Mouse (Mus musculus) hindbrain, embryonic 11.5 days (tissue): ENCODE results near the gene Snapc4. TPM values are rescaled to one million over a fixed set of nuclear protein-coding genes. Genes with fewer than 3 reads are reported as not detected.

ENCODE experiments used
- ATAC-seq: fragments of 200-750 bp; cut with Nextera tagmentation; 2 replicates; pipeline ENCODE4 v1.8.0; 2017; ENCODE audit warnings: mild to moderate bottlenecking, moderate TSS enrichment, moderate library complexity; ENCODE audit not compliant: low FRiP score
- DNase-seq: peaks from one replicate; pipeline ENCODE4 v3.0.0-alpha.2; 2015; ENCODE audit warnings: low spot score
- H3K27ac ChIP-seq: fragments of 300-500 bp; sonication (generic); 2 replicates; pipeline ENCODE4 v1.5.1; 2014; ENCODE audit warnings: mild to moderate bottlenecking, low read depth, low read length
- H3K27me3 ChIP-seq: fragments of 300-500 bp; sonication (generic); 2 replicates; pipeline ENCODE4 v1.6.1; 2014; ENCODE audit warnings: mild to moderate bottlenecking, low read length, moderate library complexity, mixed read lengths; ENCODE audit not compliant: control insufficient read depth, insufficient read depth
- H3K36me3 ChIP-seq: fragments of 300-500 bp; sonication (generic); 2 replicates; pipeline ENCODE4 v1.6.1; 2014; ENCODE audit warnings: mild to moderate bottlenecking, low read length, moderate library complexity, mixed read lengths; ENCODE audit not compliant: control insufficient read depth, insufficient read depth
- H3K4me1 ChIP-seq: fragments of 300-500 bp; sonication (generic); replicated peaks from 2 replicates; pipeline ENCODE4 v1.6.1; 2014; ENCODE audit warnings: low read length, mixed read lengths; ENCODE audit not compliant: control insufficient read depth, insufficient read depth
- H3K4me2 ChIP-seq: fragments of 300-500 bp; sonication (generic); replicated peaks from 2 replicates; pipeline ENCODE4 v1.6.1; 2014; ENCODE audit warnings: mild to moderate bottlenecking, low read depth, low read length
- H3K4me3 ChIP-seq: fragments of 300-500 bp; sonication (generic); 2 replicates; pipeline ENCODE4 v1.5.1; 2014; ENCODE audit warnings: low read depth, low read length
- H3K9ac ChIP-seq: fragments of 300-500 bp; sonication (generic); 2 replicates; pipeline ENCODE4 v1.6.1; 2014; ENCODE audit warnings: low read depth, low read length
- H3K9me3 ChIP-seq: fragments of 300-500 bp; sonication (generic); 2 replicates; pipeline ENCODE4 v1.6.1; 2016; ENCODE audit warnings: low read length; ENCODE audit not compliant: control insufficient read depth
- WGBS: fragments of 180-500 bp; shearing (Covaris S2); extraction: QIAGEN DNeasy Blood & Tissue Kit; methylation state at CpG from one replicate; pipeline ENCODE4 v1.1.7; 2014; 5-methylcytosine and 5-hydroxymethylcytosine counted together
- polyA plus RNA-seq: library from polyadenylated mRNA; unstranded; fragments of >200 nt; fragmentation: Nextera tagmentation; extraction: Ambion mirVana; gene quantifications from 2 replicates; pipeline ENCODE4 v1.2.1, GENCODE M21; 2014

The Snapc4 gene
- polyA plus RNA-seq, 1 experiment from 2014 or later = 22.1 TPM

DNA sequence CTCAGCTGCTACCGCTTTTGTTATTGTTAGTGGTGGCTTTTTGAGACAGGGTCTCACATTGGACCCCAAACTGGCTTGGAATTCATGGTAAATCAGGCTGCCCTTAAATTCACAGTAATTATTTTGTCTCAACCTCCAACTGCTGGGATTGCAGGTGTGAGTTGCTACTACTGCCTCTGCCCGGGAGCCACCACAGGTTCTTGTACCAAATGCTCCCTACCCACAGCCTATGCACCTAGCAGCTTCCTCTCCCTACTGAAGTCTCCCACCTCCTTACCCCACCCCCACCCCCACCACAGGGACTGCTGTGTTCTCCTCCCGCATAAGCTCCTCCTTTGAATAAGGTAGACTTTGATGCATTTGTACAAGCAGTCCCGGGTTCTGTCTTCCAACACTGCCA is 24.2 kb downstream of the Snapc4 start:
- Histone ChIP-seq H3K36me3 (no peaks in the 10 kb centered on the region), H3K9me3 (no peaks in the 10 kb centered on the region), H3K9ac (no peak overlapping the region), H3K4me1 (peaks cover 4% of the 10 kb centered on the region; the same call in 1 of the 2 replicates), H3K27ac (no peak overlapping the region), H3K4me2 (no peak overlapping the region), H3K27me3 (no peaks in the 10 kb centered on the region), H3K4me3 (no peak overlapping the region)
- DNase-seq (no peak), ATAC-seq (no peak)
- WGBS = 86% methylated on average over 4 of the region's 4 CpGs

DNA sequence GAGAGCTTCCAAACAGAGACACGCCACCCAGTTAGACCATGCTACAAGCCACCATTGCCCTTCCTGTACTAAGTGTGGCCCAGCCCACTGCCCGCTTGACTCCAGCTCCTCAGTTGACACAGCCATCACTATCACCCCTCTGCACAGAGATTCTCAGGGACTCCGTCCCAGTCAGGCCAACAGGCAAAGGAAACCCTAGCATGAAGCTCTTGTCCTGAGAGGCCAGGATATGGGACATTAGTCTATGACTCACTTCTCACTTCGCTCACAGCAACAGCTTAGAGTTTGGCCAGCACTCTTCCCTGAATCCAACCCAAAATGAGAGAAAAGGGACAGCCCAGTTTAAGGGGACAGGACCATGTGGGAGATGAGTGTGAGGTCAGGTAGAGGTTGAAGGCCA is 26.1 kb downstream of the Snapc4 start:
- H3K4me3 ChIP-seq = no peak overlapping the region
- no peak for ATAC-seq
- H3K27ac ChIP-seq = no peak overlapping the region
- H3K36me3 ChIP-seq = 0 out of 2 replicates have a peak, but pooled peaks cover 2% of the 10 kb centered on the region
- H3K9ac ChIP-seq = no peak overlapping the region
- H3K4me2 ChIP-seq = no peak overlapping the region
- no peaks in the 10 kb centered on the region for H3K9me3 ChIP-seq
- H3K27me3 ChIP-seq = no peaks in the 10 kb centered on the region
- H3K4me1 ChIP-seq = peaks cover 10% of the 10 kb centered on the region
- no peak for DNase-seq
- WGBS = 92% methylated on average over 4 of the region's 4 CpGs

DNA sequence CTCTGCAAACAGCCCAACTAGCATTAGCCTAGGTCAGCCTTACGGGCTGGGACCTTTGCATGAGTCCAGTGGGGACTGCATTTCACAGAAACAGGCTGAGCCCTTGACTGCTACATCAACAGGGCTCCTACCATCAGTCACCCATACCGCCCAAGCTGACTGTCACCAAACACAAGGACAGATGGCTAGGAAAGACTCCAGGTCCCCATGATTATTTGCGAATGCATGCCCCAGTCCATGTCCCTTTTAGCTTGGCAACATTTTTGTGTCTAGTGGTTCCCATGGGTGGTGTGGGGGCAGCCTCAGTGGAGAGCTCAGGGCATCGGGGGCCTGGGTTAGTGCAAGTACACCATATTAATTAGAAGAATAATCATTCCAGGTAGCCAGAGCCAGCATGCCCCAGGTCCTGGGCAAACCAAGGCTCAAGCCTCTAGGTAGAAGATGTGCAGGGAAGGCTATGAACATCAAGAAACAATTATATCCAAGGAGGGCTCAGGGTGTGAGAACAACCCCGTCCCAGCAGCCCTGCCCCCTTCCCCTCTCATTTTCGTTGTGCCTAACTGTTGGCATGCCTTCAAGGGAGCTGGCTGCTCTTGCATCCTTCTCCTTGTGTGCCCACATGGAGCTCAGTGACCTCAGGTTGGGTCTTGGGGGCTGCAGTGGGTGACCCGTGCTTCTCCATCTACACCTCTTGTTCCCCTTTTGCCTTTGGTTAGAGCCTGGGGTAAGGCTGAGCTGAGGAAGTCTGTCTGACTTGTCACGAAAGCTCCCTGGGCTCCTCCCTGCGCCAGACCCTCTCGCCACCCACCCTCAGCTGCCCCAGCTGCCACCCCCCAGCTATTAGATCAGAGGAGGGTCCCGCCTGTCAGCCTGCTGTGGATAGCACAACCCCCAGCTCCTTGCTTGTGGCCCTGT is 27.1 kb downstream of the Snapc4 start:
- WGBS = 85% methylated on average over 11 of the region's 11 CpGs
- Histone ChIP-seq H3K4me2 (peak overlapping the region; percentile 94), H3K4me3 (peak overlapping the region; percentile 73), H3K27me3 (no peaks in the 10 kb centered on the region), H3K4me1 (peaks cover 10% of the 10 kb centered on the region), H3K9me3 (no peaks in the 10 kb centered on the region), H3K27ac (no peak overlapping the region), H3K36me3 (0 out of 2 replicates have a peak, but pooled peaks cover 2% of the 10 kb centered on the region), H3K9ac (peak overlapping the region; percentile 96; the same call in 1 of the 2 replicates)
- DNase-seq = no peak
- no peak for ATAC-seq

DNA sequence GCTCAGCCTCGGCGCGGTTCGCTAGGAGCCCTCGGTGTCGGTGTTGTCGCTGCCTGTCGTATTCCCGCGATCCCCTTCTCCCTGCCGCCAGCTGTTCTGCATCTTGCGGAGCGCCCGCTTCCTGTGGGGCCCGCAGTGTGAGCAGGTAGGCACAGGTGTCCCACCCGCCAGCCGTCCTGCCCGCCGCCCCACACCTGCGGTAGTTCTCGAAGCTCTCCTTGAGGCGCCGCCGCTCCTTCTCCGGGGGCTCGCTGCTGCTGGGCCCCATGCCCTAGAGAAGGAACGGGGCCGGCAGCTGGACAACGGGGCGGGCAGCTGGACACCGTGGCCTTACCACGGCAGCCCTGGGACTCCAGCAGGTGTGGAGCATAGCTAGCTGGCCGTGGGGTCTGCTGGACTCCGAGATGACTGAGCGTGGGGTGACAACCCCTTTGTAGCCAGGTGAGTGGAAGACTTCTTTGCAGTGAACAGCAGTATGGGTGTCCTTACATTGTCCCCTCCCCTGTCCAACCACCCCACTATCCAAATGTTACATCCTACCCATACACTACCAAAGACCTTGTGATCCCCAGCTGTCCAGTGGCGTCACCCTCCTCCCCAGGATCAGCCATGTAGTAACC is 28.1 kb downstream of the Snapc4 start:
- Histone ChIP-seq H3K4me3 (peak overlapping the region; percentile 73), H3K36me3 (0 out of 2 replicates have a peak, but pooled peaks cover 2% of the 10 kb centered on the region), H3K4me2 (peak overlapping the region; percentile 94), H3K27ac (no peak overlapping the region), H3K27me3 (no peaks in the 10 kb centered on the region), H3K9ac (peak overlapping the region; percentile 96), H3K4me1 (peaks cover 10% of the 10 kb centered on the region), H3K9me3 (no peaks in the 10 kb centered on the region)
- 2% methylated on average over 36 of the region's 36 CpGs for WGBS
- DNase-seq (no peak), ATAC-seq (peak; percentile 31; the same call in 1 of the 2 replicates)

DNA sequence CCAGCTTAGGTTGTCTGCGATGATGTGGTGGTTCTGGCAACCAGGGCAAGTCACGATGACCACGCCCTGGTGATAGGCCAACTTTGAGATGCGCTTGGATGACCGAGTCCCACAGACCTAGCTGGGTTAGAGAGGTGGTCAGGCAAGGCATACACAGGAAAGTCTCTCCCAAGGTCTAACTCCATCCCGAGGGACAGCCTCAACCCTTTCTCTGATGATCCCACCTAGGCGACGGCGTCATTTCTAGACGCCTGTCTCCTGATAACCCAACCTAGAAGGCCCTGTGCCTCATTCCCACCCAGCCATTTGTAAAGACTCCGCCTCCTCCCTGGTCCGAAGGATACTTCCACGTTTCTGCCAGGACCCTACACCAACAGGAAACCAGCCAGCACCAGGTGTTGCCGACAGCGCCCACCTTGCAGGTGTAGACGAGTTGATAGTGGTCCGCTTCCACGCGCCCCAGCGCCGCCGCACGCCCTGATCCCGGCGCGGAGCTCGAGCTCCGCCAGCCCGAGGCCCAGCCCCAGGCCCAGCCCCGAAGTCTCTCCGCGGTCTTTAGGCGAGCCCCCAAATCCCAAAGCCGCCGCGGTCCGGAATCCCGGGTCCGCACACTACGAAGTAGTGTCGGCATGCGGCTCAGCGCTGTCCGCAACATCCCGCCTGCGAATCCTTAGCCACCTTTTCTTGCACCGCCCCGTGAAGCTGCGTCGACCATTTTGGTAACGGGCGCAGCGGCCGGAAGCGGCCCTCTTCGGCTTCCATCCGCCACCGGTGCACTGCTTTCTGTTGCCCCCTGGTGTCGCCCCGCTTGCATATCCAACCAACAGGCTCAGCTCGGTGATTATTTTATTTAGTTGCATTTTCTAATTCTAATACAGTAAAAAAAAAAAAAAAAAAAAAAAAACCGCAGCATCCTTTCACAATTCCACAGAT is 28.8 kb downstream of the Snapc4 start, which contains the start of gene Dnlz:
Dnlz (minus strand) TSS at position 753 of the 933 bp plus-strand sequence.
- ATAC-seq = peak; percentile 75
- Histone ChIP-seq H3K9ac (peak within 1 kb of the TSS; percentile 96), H3K4me1 (peaks cover 10% of the 10 kb centered on the region), H3K27ac (peak within 1 kb of the TSS; percentile 52), H3K4me2 (peak within 1 kb of the TSS; percentile 94), H3K36me3 (peaks cover 7% of the 10 kb centered on the region; the same call in 1 of the 2 replicates), H3K27me3 (no peaks in the 10 kb centered on the region), H3K9me3 (no peaks in the 10 kb centered on the region), H3K4me3 (peak within 1 kb of the TSS; percentile 73)
- WGBS = 3% methylated on average over 62 of the region's 62 CpGs
- DNase-seq = peak; percentile 94

DNA sequence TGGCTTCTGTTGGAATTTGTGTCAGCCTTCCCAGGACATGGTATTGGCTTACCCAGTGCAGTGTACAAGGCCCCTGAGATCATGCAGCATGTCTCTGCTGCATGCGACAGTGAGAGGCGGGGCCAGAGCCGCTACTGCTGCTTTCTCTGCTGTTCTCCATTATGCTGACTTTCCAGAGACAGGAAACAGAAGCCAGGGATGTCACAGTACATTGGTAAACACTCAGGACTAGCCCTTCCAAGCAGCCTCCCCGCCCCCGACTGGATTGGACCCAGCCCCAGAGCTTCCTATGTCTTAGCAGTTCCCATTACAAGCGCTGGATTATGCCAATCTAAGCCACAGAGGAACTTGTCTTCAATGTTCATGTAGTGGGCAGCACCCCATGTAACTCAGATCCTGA is 32.2 kb downstream of the Snapc4 start:
- Histone ChIP-seq H3K36me3 (peaks cover 12% of the 10 kb centered on the region; the same call in 1 of the 2 replicates), H3K4me3 (no peak overlapping the region), H3K9ac (no peak overlapping the region), H3K9me3 (no peaks in the 10 kb centered on the region), H3K27me3 (no peaks in the 10 kb centered on the region), H3K4me2 (no peak overlapping the region), H3K27ac (no peak overlapping the region), H3K4me1 (peaks cover 10% of the 10 kb centered on the region)
- DNase-seq (no peak), ATAC-seq (no peak)
- 75% methylated on average over 6 of the region's 6 CpGs for WGBS

DNA sequence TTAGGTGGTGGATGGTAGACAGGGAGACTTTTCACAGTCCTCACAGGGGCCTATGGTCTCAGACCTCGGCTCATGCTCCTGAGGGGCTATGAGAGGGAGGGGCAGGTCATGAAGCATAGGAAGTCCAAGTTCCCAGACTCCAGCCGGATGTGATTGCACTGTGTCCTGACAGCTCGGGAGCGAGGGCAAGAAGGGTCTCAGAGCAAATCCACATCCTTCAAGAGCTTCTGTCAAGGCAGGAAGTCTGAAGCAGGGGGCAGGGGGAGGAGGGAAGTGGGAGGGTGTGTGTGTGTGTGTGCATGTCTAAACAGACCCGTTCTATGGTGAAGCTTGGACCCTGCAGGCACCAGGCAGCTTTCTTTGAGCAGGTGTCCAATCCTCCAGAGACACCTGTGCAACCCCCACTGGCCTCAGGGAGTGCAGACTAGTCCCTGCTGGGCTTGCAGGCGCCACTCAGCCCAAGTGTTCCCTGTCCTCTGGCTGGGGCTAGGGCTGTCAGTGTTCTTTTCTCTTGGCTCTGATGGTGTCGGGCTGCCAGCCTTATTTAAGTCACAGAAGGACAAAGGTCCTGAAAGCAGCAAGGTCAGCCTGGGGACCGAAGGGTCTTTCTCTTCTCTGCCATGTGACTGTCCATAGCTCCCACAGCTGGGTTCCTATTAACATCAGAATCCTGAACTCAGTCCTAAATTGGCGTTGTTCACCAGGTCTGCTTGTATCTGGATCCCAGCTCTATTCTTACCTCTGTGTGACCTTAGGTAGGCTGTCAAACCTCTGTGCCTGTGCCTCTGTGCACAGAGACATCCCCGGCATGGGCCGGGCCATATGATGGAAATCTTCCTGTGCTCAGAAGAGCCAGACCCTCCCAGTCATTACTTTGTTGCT is 37.6 kb downstream of the Snapc4 start:
- ATAC-seq = no peak
- peaks cover 21% of the 10 kb centered on the region for H3K36me3 ChIP-seq
- WGBS = 74% methylated on average over 11 of the region's 11 CpGs

More for the DNA sequence above, 37.6 kb downstream of the Snapc4 start:
- DNase-seq = no peak
- H3K4me2 ChIP-seq = no peak overlapping the region
- no peak overlapping the region for H3K27ac ChIP-seq
- H3K4me1 ChIP-seq = no peaks in the 10 kb centered on the region
- no peaks in the 10 kb centered on the region for H3K27me3 ChIP-seq
- no peak overlapping the region for H3K4me3 ChIP-seq
- no peak overlapping the region for H3K9ac ChIP-seq
- no peaks in the 10 kb centered on the region for H3K9me3 ChIP-seq
